Mouse (Mus musculus): Measurements from ENCODE around the gene Rpl21.

GRCm38 (mm10) chr5:146867246-146867945, 34.7 kb downstream of the Rpl21 start:
- TF ChIP-seq CTCF (IDR thresholded peaks at IDR 0.05; ENCODE audit: borderline replicate concordance, extremely low read depth, insufficient read depth, insufficient read length) (no peak), POLR2A (IDR thresholded peaks at IDR 0.05; ENCODE audit: borderline replicate concordance, extremely low read depth, insufficient read depth, insufficient read length, poor library complexity, severe bottlenecking) (no peak)
